Mouse (Mus musculus) cortical plate, adult 2 months (tissue): ENCODE data around the gene Mt4.

ENCODE experiments used
- CTCF ChIP-seq: fragments of 200-500 bp; IDR thresholded peaks from 2 replicates; pipeline ENCODE4 v1.5.1; 2011; ENCODE audit warnings: mild to moderate bottlenecking, control low read depth, low read length; ENCODE audit not compliant: insufficient read depth; ENCODE audit errors: extremely low read depth
- POLR2A ChIP-seq: fragments of 200-500 bp; IDR thresholded peaks from 2 replicates; pipeline ENCODE4 v1.6.1; 2011; ENCODE audit warnings: mild to moderate bottlenecking, low read length, control low read depth; ENCODE audit not compliant: insufficient read depth; ENCODE audit errors: extremely low read depth

DNA sequence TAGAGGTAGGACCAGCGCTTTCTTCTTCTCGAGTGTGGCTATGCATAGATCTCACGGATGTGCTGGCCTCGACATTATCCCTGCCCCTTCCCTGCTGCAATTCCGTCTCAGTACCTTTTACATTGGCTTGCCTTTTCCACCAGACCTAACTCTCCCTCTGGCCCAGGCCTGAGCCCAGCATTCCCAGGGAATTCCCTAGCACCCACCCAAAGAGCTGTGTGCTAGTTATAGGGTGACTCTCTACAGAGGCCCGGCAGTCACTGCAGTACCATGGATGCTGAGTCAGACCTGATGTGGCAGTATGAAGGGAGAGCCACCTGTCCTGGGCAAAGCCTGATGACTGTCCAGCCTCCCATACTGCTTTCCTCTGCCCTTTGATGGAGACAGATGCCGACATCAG, 16.5 kb downstream of the Mt4 start:
- TF ChIP-seq POLR2A (no peak), CTCF (no peak)
